Mouse (Mus musculus) ovary, postnatal 10 days (tissue): ENCODE results near the gene Vmn1r60.
"Not testable (repeated sequence)": the region's sequence is repeated elsewhere in the genome, so short reads cannot be mapped to it uniquely, and the experiment has no call there.

ENCODE experiments used
- DNase-seq: peaks from one replicate; pipeline ENCODE4 v3.0.0; 2022; ENCODE audit warnings: low spot score

The Vmn1r60 gene

GRCm38 (mm10) chr7:5547217-5547616 is at the start of gene Vmn1r60:
Gene Vmn1r60 (minus strand): TSS chr7:5547317.
- DNase-seq = not testable (repeated sequence)

GRCm38 (mm10) chr7:5540770-5541436 is 6.2 kb downstream of the Vmn1r60 start:
- not testable (repeated sequence) for DNase-seq

GRCm38 (mm10) chr7:5493856-5494255 is 53.3 kb downstream of the Vmn1r60 start, which contains the start of gene Vmn2r28:
Gene Vmn2r28 (minus strand): TSS chr7:5493956.
- not testable (repeated sequence) for DNase-seq
